Mouse (Mus musculus) leukemia stem cell, adult 10-12 weeks (primary cell): ENCODE measurements around the gene Zbtb7a. TPM values are rescaled to one million over a fixed set of nuclear protein-coding genes. Genes with fewer than 3 reads are reported as not detected.

Experiments used
- polyA plus RNA-seq: library from polyadenylated mRNA; stranded (reverse); fragments of >175 nt; gene quantifications from 2 replicates; pipeline ENCODE4 v1.2.3, GENCODE M21; 2012; ENCODE audit warnings: low replicate concordance

Zbtb7a gene
- 295 and 321 TPM in 2 replicates for polyA plus RNA-seq

GRCm38 (mm10) chr10:81134966-81135681 is at the start of gene Zbtb7a:
Gene Zbtb7a, plus strand, starts transcription at chr10:81135220.

GRCm38 (mm10) chr10:81105565-81106112 is 29.4 kb upstream of the Zbtb7a start, which contains the start of gene Map2k2:
Gene Map2k2, plus strand, starts transcription at chr10:81105915.

GRCm38 (mm10) chr10:81167200-81168086 is 32.4 kb downstream of the Zbtb7a start, which contains the start of gene Pias4:
Gene Pias4, minus strand, starts transcription at chr10:81167923.

GRCm38 (mm10) chr10:81176466-81177271 is 41.6 kb downstream of the Zbtb7a start, which contains the start of gene Eef2:
Gene Eef2, plus strand, starts transcription at chr10:81176631.

GRCm38 (mm10) chr10:81182336-81183333 is 47.6 kb downstream of the Zbtb7a start, which contains the start of gene Dapk3:
Gene Dapk3, plus strand, starts transcription at chr10:81183005.

GRCm38 (mm10) chr10:81183805-81184204 is 48.8 kb downstream of the Zbtb7a start, which contains the start of gene 4930442H23Rik:
Gene 4930442H23Rik, minus strand, starts transcription at chr10:81183849.

GRCm38 (mm10) chr10:81201807-81202758 is 67.1 kb downstream of the Zbtb7a start, which contains the start of gene Nmrk2:
Gene Nmrk2, minus strand, starts transcription at chr10:81202051.

Other genes starting within 250 kb of the Zbtb7a start
- gene Timm13, start 234.3 kb upstream of the Zbtb7a start, polyA plus RNA-seq = 135 and 264 TPM in 2 replicates
- gene Lmnb2, start 217.0 kb upstream of the Zbtb7a start, polyA plus RNA-seq = 5.7 and 6.6 TPM in 2 replicates
- 5.7 and 9.6 TPM in 2 replicates for gene Gadd45b, start 205.1 kb upstream of the Zbtb7a start, polyA plus RNA-seq
- gene Gng7, start 120.3 kb upstream of the Zbtb7a start, polyA plus RNA-seq = 0.27 and 0.35 TPM in 2 replicates
- not detected in 2 replicates for gene Diras1, start 109.6 kb upstream of the Zbtb7a start, polyA plus RNA-seq
- 13.0 and 21.1 TPM in 2 replicates for gene Slc39a3, start 97.8 kb upstream of the Zbtb7a start, polyA plus RNA-seq
- gene Sgta, start 75.0 kb upstream of the Zbtb7a start, polyA plus RNA-seq = 204 and 220 TPM in 2 replicates
- gene Thop1, start 65.2 kb upstream of the Zbtb7a start, polyA plus RNA-seq = 162 and 193 TPM in 2 replicates
- 0.35 TPM in 1 of 2 replicates, not detected in the other for gene Creb3l3, start 36.3 kb upstream of the Zbtb7a start, polyA plus RNA-seq
- gene Map2k2, start 29.3 kb upstream of the Zbtb7a start, polyA plus RNA-seq = 498 and 833 TPM in 2 replicates
- 90.2 and 186 TPM in 2 replicates for gene Pias4, start 32.7 kb downstream of the Zbtb7a start, polyA plus RNA-seq
- 344 and 2,489 TPM in 2 replicates for gene Eef2, start 41.4 kb downstream of the Zbtb7a start, polyA plus RNA-seq
- gene Dapk3, start 47.8 kb downstream of the Zbtb7a start, polyA plus RNA-seq = 53.3 and 169 TPM in 2 replicates
- gene 4930442H23Rik, start 48.6 kb downstream of the Zbtb7a start, polyA plus RNA-seq = not detected in 2 replicates
- gene Nmrk2, start 66.8 kb downstream of the Zbtb7a start, polyA plus RNA-seq = not detected in 2 replicates
- 0.09 and 0.16 TPM in 2 replicates for gene Atcay, start 95.6 kb downstream of the Zbtb7a start, polyA plus RNA-seq
- gene Zfr2, start 97.9 kb downstream of the Zbtb7a start, polyA plus RNA-seq = 1.6 and 1.7 TPM in 2 replicates
- 4.8 and 18.9 TPM in 2 replicates for gene Matk, start 117.7 kb downstream of the Zbtb7a start, polyA plus RNA-seq
- gene Mrpl54, start 131.7 kb downstream of the Zbtb7a start, polyA plus RNA-seq = 351 and 433 TPM in 2 replicates
- 147 and 155 TPM in 2 replicates for gene Apba3, start 131.7 kb downstream of the Zbtb7a start, polyA plus RNA-seq
- 2.4 and 5.3 TPM in 2 replicates for gene Tjp3, start 156.4 kb downstream of the Zbtb7a start, polyA plus RNA-seq
- 189 and 253 TPM in 2 replicates for gene Pip5k1c, start 157.7 kb downstream of the Zbtb7a start, polyA plus RNA-seq
- 67.6 and 96.5 TPM in 2 replicates for gene Cactin, start 185.9 kb downstream of the Zbtb7a start, polyA plus RNA-seq
- gene Tbxa2r, start 193.5 kb downstream of the Zbtb7a start, polyA plus RNA-seq = 3.7 and 8.0 TPM in 2 replicates
- gene Gipc3, start 208.0 kb downstream of the Zbtb7a start, polyA plus RNA-seq = 1.3 and 2.0 TPM in 2 replicates
- 314 and 739 TPM in 2 replicates for gene Hmg20b, start 215.3 kb downstream of the Zbtb7a start, polyA plus RNA-seq
- 68.4 and 74.4 TPM in 2 replicates for gene Mfsd12, start 222.3 kb downstream of the Zbtb7a start, polyA plus RNA-seq
- 10.6 and 16.6 TPM in 2 replicates for gene 4930404N11Rik, start 230.6 kb downstream of the Zbtb7a start, polyA plus RNA-seq
- gene Fzr1, start 243.3 kb downstream of the Zbtb7a start, polyA plus RNA-seq = 99.5 and 103 TPM in 2 replicates
- gene Dohh, start 249.2 kb downstream of the Zbtb7a start, polyA plus RNA-seq = 206 and 254 TPM in 2 replicates
- gene Gm48551, start 249.2 kb downstream of the Zbtb7a start, polyA plus RNA-seq = 0.33 and 0.42 TPM in 2 replicates